Mouse (Mus musculus) forebrain, embryonic 13.5 days (tissue): ENCODE results near the gene Tmem214. TPM values are rescaled to one million over a fixed set of nuclear protein-coding genes. Genes with fewer than 3 reads are reported as not detected.

Source experiments
- ATAC-seq: fragments of 200-750 bp; cut with Nextera tagmentation; 2 replicates; pipeline ENCODE4 v1.8.0; 2017
- H3K27ac ChIP-seq: fragments of 300-500 bp; sonication (generic); 2 replicates; pipeline ENCODE4 v1.5.1; 2015; ENCODE audit warnings: inconsistent platforms, mild to moderate bottlenecking, moderate library complexity
- H3K27me3 ChIP-seq: fragments of 300-500 bp; sonication (generic); 2 replicates; pipeline ENCODE4 v1.6.1; 2015; ENCODE audit warnings: mild to moderate bottlenecking, inconsistent platforms
- H3K36me3 ChIP-seq: fragments of 300-500 bp; sonication (generic); 2 replicates; pipeline ENCODE4 v1.6.1; 2015; ENCODE audit warnings: mild to moderate bottlenecking, inconsistent platforms; ENCODE audit not compliant: poor library complexity, severe bottlenecking
- H3K4me1 ChIP-seq: fragments of 300-500 bp; sonication (generic); 2 replicates; pipeline ENCODE4 v1.6.1; 2015; ENCODE audit warnings: inconsistent platforms
- H3K4me2 ChIP-seq: fragments of 300-500 bp; sonication (generic); 2 replicates; pipeline ENCODE4 v1.6.1; 2015; ENCODE audit warnings: inconsistent platforms, mild to moderate bottlenecking, moderate library complexity
- H3K4me3 ChIP-seq: fragments of 300-500 bp; sonication (generic); 2 replicates; pipeline ENCODE4 v1.5.1; 2015; ENCODE audit warnings: mild to moderate bottlenecking, inconsistent platforms
- H3K9ac ChIP-seq: fragments of 300-500 bp; sonication (generic); 2 replicates; pipeline ENCODE4 v1.6.1; 2015; ENCODE audit warnings: mild to moderate bottlenecking, inconsistent platforms
- H3K9me3 ChIP-seq: fragments of 300-500 bp; sonication (generic); replicated peaks from 2 replicates; pipeline ENCODE4 v1.6.1; 2016; ENCODE audit warnings: inconsistent platforms
- WGBS: fragments of 180-500 bp; shearing (Covaris S2); methylation state at CpG from one replicate; pipeline ENCODE4 v1.1.7; 2015; 5-methylcytosine and 5-hydroxymethylcytosine counted together
- polyA plus RNA-seq: library from polyadenylated mRNA; unstranded; fragments of >200 nt; fragmentation: Nextera tagmentation; extraction: Ambion mirVana; gene quantifications from 2 replicates; pipeline ENCODE4 v1.2.1, GENCODE M21; 2015

Tmem214 gene
- polyA plus RNA-seq, 1 experiment from 2014 or later = 44.0 TPM

DNA sequence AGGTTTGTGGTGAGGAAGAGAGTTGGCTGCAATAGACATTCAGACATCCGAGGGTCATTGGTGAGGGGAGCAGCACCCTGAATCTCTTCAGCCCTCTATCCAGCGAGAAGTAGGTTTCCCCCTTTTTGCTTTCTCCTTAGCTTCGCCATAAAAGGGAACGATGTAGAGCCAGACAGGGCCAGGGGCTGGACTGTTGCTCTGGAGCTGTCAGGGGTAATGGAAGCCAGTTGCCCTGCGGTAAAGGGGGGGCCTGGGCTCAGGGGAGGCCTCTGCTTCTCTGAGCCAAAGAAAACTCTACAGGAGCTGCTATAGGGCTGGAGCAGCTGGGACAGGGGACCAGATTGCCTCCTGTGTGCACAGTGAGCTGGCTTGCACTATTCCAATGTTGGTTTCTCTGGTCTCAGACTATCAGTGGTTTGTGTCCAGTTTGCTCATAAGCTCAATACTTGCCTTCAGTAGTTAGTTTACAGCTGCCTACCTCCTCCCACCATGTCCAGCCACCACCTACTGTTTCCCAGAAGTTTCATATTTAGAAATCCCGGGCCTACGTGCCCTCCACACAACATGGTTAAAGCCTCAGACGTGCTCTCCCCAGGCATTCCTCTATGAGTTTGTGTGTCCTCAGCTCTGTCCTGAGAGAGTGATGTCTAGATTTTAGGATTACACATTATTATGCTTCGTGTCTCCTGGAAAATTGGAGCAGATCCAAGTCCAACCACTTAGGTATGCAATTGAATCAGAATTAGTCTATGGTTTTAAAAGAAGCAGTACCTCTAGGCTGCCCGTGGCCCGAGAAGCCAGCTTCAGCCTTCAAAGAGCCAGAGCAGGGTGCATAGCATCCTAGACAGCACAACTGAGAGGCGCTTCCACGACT lies 40.9 kb downstream of the Tmem214 start:
- WGBS = 56% methylated on average over 13 of the region's 13 CpGs
- Histone ChIP-seq H3K4me1 (peaks cover 53% of the 10 kb centered on the region), H3K27me3 (no peaks in the 10 kb centered on the region), H3K9me3 (no peaks in the 10 kb centered on the region), H3K9ac (peak overlapping the region; percentile 86; the same call in 1 of the 2 replicates), H3K27ac (peak overlapping the region; percentile 51; the same call in 1 of the 2 replicates), H3K4me2 (peak overlapping the region; percentile 97), H3K4me3 (peak overlapping the region; percentile 79), H3K36me3 (peaks cover 24% of the 10 kb centered on the region)
- ATAC-seq = no peak

- Histone ChIP-seq H3K4me3 (no peak overlapping the region), H3K4me2 (no peak overlapping the region), H3K36me3 (peaks cover 18% of the 10 kb centered on the region), H3K9me3 (no peaks in the 10 kb centered on the region), H3K4me1 (peaks cover 55% of the 10 kb centered on the region), H3K9ac (no peak overlapping the region), H3K27ac (no peak overlapping the region), H3K27me3 (no peaks in the 10 kb centered on the region)
- 70% methylated on average over 7 of the region's 7 CpGs for WGBS
- no peak for ATAC-seq
Observed at GRCm38 (mm10) chr5:30909300-30909659, 41.5 kb downstream of the Tmem214 start.

GRCm38 (mm10) chr5:30909863-30910262 lies 42.1 kb downstream of the Tmem214 start:
- no peak overlapping the region for H3K4me2 ChIP-seq
- 82% methylated on average over 7 of the region's 7 CpGs for WGBS
- ATAC-seq = no peak
- H3K9me3 ChIP-seq = no peaks in the 10 kb centered on the region
- H3K27ac ChIP-seq = no peak overlapping the region
- no peak overlapping the region for H3K9ac ChIP-seq
- H3K4me1 ChIP-seq = peaks cover 55% of the 10 kb centered on the region
- H3K4me3 ChIP-seq = no peak overlapping the region
- H3K36me3 ChIP-seq = peaks cover 12% of the 10 kb centered on the region
- H3K27me3 ChIP-seq = no peaks in the 10 kb centered on the region

DNA sequence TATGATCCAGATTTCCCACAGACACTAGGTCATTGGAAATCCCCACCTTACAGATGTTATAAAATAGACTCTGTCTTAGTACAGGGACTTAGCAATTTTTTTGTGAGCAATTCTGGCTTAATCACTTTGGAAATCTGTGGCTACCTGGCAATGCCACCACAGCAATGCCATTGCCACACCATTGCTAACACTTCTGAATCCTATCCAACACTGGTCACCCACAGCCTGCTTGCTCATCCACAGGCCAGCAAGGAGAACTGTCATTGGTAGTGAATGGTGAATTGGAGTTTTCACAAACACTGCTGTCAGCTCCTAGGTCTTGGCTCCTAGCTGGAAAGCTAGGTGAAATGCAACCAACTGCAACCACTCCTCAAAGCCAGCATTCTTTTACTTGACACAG lies 42.7 kb downstream of the Tmem214 start:
- ATAC-seq = no peak
- Histone ChIP-seq H3K4me3 (no peak overlapping the region), H3K36me3 (peaks cover 6% of the 10 kb centered on the region; the same call in 1 of the 2 replicates), H3K27me3 (no peaks in the 10 kb centered on the region), H3K4me1 (peaks cover 54% of the 10 kb centered on the region), H3K4me2 (no peak overlapping the region), H3K9ac (no peak overlapping the region), H3K27ac (no peak overlapping the region), H3K9me3 (no peaks in the 10 kb centered on the region)

- H3K9ac ChIP-seq = no peak overlapping the region
- no peak overlapping the region for H3K4me3 ChIP-seq
- peak overlapping the region; percentile 70 for H3K27ac ChIP-seq
- WGBS = 37% methylated on average over 5 of the region's 5 CpGs
- H3K4me1 ChIP-seq = peaks cover 46% of the 10 kb centered on the region
- no peaks in the 10 kb centered on the region for H3K9me3 ChIP-seq
- no peak for ATAC-seq
- no peaks in the 10 kb centered on the region for H3K27me3 ChIP-seq
- no peaks in the 10 kb centered on the region for H3K36me3 ChIP-seq
- no peak overlapping the region for H3K4me2 ChIP-seq
Observed at GRCm38 (mm10) chr5:30912156-30912555, 44.3 kb downstream of the Tmem214 start.

DNA sequence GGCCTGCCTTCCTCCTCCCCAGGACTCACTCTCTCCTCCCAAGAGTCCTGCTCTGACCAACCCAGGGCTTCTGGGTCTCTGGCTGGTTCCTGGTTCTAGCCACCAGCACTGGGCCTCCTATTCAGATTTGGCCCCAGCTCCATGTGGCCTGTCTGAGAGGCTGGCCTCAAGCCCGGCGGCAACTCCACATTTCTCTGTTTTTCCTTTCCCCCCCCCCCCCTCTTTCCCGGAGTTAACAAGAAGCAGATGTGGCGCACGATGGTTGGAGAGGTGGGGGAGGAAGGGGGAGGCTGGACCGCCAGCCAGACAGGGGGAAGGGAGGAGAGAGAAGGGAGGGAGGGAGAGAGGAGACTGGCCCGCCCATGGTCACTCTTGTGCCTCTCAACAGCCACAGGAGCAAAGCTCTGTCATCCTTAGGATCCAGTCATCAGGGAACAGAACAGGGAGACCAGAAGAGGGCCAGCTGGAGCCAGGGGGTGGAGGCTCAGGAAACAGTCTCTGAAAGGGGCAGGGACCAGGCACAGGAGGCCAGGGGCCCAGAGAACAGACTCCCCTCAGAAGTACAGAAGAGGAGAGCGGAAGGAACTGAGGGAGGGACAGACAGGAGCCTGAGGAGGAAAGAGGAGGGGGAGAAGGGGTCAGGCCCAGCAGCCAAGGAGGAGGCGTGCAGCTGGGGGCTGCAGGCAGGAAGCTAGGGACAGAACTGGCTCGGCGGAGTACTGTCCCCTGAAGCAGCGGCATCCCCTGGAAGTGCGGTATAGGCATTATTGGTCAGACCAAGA lies 45.4 kb downstream of the Tmem214 start, which contains the start of gene Emilin1:
Gene Emilin1 (plus strand): TSS at position 343 of the 782 bp plus-strand sequence.
- Histone ChIP-seq H3K27ac (peak within 1 kb of the TSS; percentile 70), H3K4me1 (peaks cover 42% of the 10 kb centered on the region), H3K9me3 (no peaks in the 10 kb centered on the region), H3K36me3 (no peaks in the 10 kb centered on the region), H3K4me2 (peak within 1 kb of the TSS; percentile 32), H3K27me3 (no peaks in the 10 kb centered on the region), H3K9ac (peak within 1 kb of the TSS; percentile 53), H3K4me3 (no peak within 1 kb of the TSS)
- ATAC-seq = no peak
- 37% methylated on average over 11 of the region's 13 CpGs for WGBS

DNA sequence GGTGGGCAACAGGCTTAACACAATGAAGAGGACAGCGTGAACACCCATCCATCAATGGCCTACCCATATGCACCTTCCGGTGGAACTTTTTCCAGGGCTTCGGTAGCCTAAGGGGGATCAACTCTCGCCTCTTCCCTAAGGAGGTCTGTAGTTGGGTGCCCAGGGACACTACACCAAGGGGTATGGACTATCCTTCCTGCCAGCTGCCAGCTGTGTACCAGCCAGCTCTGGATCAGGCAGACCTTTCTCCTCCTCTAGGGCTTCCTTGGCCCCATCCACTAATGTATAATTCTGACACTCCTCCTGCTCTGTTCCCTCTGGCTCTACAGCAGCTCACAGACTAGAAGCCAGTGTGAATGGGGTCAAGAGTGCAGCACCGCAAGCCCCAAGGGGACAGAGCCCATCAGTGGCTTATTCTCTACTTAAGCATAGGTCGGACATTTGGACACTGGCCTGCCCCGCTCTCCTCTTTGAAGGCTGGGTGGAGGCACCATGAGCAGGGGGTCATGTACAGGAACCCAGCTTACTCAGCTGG lies 46.4 kb downstream of the Tmem214 start:
- H3K4me3 ChIP-seq = no peak overlapping the region
- no peak for ATAC-seq
- H3K4me1 ChIP-seq = peaks cover 34% of the 10 kb centered on the region
- H3K4me2 ChIP-seq = peak overlapping the region; percentile 32
- H3K27ac ChIP-seq = peak overlapping the region; percentile 70; the same call in 1 of the 2 replicates
- H3K36me3 ChIP-seq = no peaks in the 10 kb centered on the region
- H3K9ac ChIP-seq = peak overlapping the region; percentile 53; the same call in 1 of the 2 replicates
- WGBS = 88% methylated on average over 7 of the region's 7 CpGs
- no peaks in the 10 kb centered on the region for H3K27me3 ChIP-seq
- no peaks in the 10 kb centered on the region for H3K9me3 ChIP-seq

- 88% methylated on average over 6 of the region's 6 CpGs for WGBS
- H3K9ac ChIP-seq = no peak overlapping the region
- H3K27ac ChIP-seq = no peak overlapping the region
- H3K4me2 ChIP-seq = 0 out of 2 replicates have a peak overlapping the region, but pooled peaks have one; percentile 8
- no peak for ATAC-seq
- H3K4me1 ChIP-seq = peaks cover 37% of the 10 kb centered on the region
- H3K36me3 ChIP-seq = no peaks in the 10 kb centered on the region
- H3K4me3 ChIP-seq = no peak overlapping the region
- no peaks in the 10 kb centered on the region for H3K27me3 ChIP-seq
- no peaks in the 10 kb centered on the region for H3K9me3 ChIP-seq
Observed at GRCm38 (mm10) chr5:30914849-30915248, 47.0 kb downstream of the Tmem214 start.

DNA sequence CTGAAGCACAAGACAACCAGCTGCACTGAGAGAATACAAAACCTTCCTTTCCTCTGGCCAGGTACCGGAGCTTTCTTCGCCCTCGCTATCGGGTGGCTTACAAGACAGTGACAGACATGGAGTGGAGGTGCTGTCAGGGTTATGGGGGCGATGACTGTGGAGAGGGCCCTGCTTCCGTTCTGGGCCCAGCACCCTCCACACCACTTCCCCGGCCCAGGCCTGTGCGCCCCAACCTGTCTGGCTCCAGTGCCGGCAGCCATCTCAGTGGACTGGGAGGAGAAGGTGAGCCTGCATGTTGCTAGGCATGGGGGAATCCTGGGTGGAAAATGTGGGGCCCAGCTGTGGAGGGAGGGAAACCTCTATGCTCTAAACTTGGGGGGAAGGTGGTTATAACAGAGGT lies 47.6 kb downstream of the Tmem214 start:
- peaks cover 44% of the 10 kb centered on the region for H3K4me1 ChIP-seq
- no peaks in the 10 kb centered on the region for H3K9me3 ChIP-seq
- WGBS = 65% methylated on average over 9 of the region's 9 CpGs
- H3K4me2 ChIP-seq = peak overlapping the region; percentile 28
- no peaks in the 10 kb centered on the region for H3K27me3 ChIP-seq
- peak overlapping the region; percentile 31; the same call in 1 of the 2 replicates for H3K27ac ChIP-seq
- H3K36me3 ChIP-seq = no peaks in the 10 kb centered on the region
- peak; percentile 58 for ATAC-seq
- H3K4me3 ChIP-seq = no peak overlapping the region
- 0 out of 2 replicates have a peak overlapping the region, but pooled peaks have one; percentile 37 for H3K9ac ChIP-seq

- Histone ChIP-seq H3K4me3 (no peak overlapping the region), H3K9ac (0 out of 2 replicates have a peak overlapping the region, but pooled peaks have one; percentile 37), H3K4me2 (peak overlapping the region; percentile 34; the same call in 1 of the 2 replicates), H3K4me1 (peaks cover 47% of the 10 kb centered on the region), H3K27ac (no peak overlapping the region), H3K36me3 (no peaks in the 10 kb centered on the region), H3K9me3 (no peaks in the 10 kb centered on the region), H3K27me3 (no peaks in the 10 kb centered on the region)
- WGBS = 4% methylated on average over 7 of the region's 7 CpGs
- ATAC-seq = peak; percentile 91
Observed at GRCm38 (mm10) chr5:30915974-30916433, 48.2 kb downstream of the Tmem214 start.

GRCm38 (mm10) chr5:30916841-30917240 lies 49.0 kb downstream of the Tmem214 start:
- Histone ChIP-seq H3K4me1 (peaks cover 49% of the 10 kb centered on the region), H3K9me3 (no peaks in the 10 kb centered on the region), H3K27me3 (no peaks in the 10 kb centered on the region), H3K36me3 (no peaks in the 10 kb centered on the region), H3K4me2 (no peak overlapping the region), H3K4me3 (no peak overlapping the region), H3K9ac (no peak overlapping the region), H3K27ac (no peak overlapping the region)
- no peak for ATAC-seq
- 93% methylated on average over 9 of the region's 9 CpGs for WGBS
